Mouse (Mus musculus) cerebellum, adult 2 months (tissue): ENCODE results near the gene Suox. TPM values are rescaled to one million over a fixed set of nuclear protein-coding genes. Genes with fewer than 3 reads are reported as not detected.

Experiments used
- DNase-seq, 2 experiments: peaks; one replicate each; pipeline ENCODE4 v3.0.0; 2021
- H3K27ac ChIP-seq: fragments of 200-500 bp; 2 replicates; pipeline ENCODE4 v1.5.1; 2012; ENCODE audit warnings: low read length, control low read depth, inconsistent platforms; ENCODE audit not compliant: insufficient read depth
- H3K27me3 ChIP-seq: fragments of 200-500 bp; 2 replicates; pipeline ENCODE4 v1.6.1; 2012; ENCODE audit warnings: inconsistent platforms, mild to moderate bottlenecking, low read length, moderate library complexity; ENCODE audit not compliant: control insufficient read depth, insufficient read depth
- H3K4me1 ChIP-seq: fragments of 200-500 bp; 2 replicates; pipeline ENCODE4 v1.6.1; 2011; ENCODE audit warnings: low read length; ENCODE audit not compliant: control insufficient read depth, insufficient read depth
- H3K4me3 ChIP-seq: fragments of 200-500 bp; replicated peaks from 2 replicates; pipeline ENCODE3; 2011; ENCODE audit warnings: mild to moderate bottlenecking, low read depth, low read length, control low read depth; ENCODE audit not compliant: insufficient read depth
- CTCF ChIP-seq: fragments of 200-500 bp; IDR thresholded peaks from 2 replicates; pipeline ENCODE4 v1.5.1; 2011; ENCODE audit warnings: low read depth, mild to moderate bottlenecking, control low read depth, low read length, moderate library complexity, borderline replicate concordance; ENCODE audit not compliant: insufficient read depth
- POLR2A ChIP-seq: fragments of 200-500 bp; IDR thresholded peaks from 2 replicates; pipeline ENCODE4 v1.6.1; 2011; ENCODE audit warnings: low read length, control low read depth, borderline replicate concordance; ENCODE audit not compliant: insufficient read depth
- WGBS: fragments of 180-500 bp; shearing (Covaris S2); methylation state at CpG from one replicate; pipeline ENCODE4 v1.1.7; 2018; 5-methylcytosine and 5-hydroxymethylcytosine counted together
- polyA plus RNA-seq: library from polyadenylated mRNA; depleted of rRNA; stranded (reverse); fragments of >200 nt; gene quantifications from 2 replicates; pipeline ENCODE4 v1.2.3, GENCODE M21; 2012

The Suox gene
- polyA plus RNA-seq, 1 experiment, result 15.6 TPM

DNA sequence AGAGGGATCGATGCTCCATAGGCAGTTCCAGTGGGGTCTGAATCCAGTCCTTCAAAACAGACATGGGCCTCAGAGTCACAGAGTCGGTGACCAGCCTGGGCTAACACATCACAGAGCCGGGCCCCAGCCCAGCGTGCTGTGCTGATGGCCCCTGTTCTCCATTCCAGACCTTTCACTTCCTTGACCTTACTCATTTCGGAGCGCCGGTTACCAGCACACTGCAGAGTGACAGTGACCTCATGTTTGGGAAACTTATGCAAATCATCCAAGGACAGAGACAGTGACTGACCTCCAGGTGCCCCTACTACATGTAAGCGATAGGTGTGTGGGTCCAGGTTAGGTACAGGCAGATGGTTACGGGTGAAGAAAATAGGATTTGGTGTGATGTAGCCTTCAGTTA, 2.7 kb downstream of the Suox start:
- Histone ChIP-seq H3K27me3 (no peaks in the 10 kb centered on the region), H3K4me3 (no peak overlapping the region), H3K4me1 (peaks cover 2% of the 10 kb centered on the region; the same call in 1 of the 2 replicates), H3K27ac (no peak overlapping the region)
- TF ChIP-seq CTCF (no peak), POLR2A (no peak)
- no peak for DNase-seq
- WGBS, result 94% methylated on average over 9 of the region's 9 CpGs

DNA sequence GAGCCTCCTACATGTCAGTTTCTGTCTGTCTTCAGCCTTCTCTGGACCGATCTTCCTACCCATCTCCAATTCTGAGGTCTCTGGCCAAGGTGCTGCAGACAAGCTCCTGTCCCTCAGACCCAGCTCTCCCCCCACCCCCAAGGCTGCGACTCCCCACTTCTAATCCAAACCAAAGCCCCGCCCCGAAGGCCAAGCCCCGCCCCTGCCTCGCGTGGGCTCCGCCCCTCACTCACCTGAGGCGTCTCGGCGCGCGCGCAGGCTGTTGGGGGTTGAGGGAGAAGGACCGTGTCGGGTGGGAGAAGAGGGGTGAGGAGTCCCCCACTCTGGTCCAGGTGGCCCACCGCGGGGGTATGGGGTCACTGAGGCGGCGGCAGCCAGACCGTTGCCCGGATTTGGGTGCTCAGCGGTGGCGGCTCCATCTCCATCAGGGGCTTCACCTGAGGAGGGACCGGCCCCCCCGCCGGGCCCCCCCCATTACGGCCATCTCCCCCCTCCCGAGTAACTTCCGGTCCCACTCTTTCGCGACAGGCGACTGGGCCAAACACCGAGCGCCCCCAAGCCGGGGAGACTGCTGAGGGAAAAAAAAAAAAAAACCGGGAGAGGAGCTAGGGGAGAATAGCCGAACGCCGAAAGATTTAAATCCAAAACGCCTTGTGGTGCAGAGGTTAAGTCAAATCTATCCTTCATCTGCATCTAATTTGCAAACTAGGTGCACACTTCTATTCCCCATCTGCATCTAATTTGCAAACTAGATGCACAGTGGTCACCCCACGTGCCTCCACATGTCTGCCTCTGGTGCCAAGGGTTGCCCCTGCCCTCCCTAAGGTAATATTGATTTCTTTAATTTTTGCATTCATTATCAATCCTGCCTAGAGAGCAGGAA, 4.8 kb downstream of the Suox start:
- WGBS, result 1% methylated on average over 42 of the region's 42 CpGs
- Histone ChIP-seq H3K4me1 (peaks cover 2% of the 10 kb centered on the region; the same call in 1 of the 2 replicates), H3K27me3 (no peaks in the 10 kb centered on the region), H3K4me3 (peak overlapping the region; percentile 98), H3K27ac (peak overlapping the region; percentile 96)
- DNase-seq, result peak; percentile 83 to 90
- TF ChIP-seq POLR2A (peak; percentile 67; the same call in 1 of the 2 replicates), CTCF (no peak)

DNA sequence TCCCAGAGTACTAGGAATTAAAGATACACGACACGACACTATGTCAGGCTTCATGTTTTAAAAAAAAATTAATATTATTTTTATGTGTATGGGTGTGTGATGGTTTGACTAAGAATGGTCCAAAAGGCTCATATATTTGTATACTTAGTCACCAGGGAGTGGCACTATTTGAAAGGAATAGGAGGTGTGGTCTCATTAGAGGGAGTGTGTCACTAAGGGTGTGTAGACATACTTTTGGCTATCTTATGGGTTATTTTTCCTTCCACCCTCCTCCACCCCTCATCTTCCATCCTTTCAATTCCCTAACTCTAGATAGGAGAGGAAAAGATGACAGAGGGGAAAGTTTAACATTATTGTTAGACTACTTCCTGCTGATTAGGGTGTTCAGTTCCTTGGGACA, 8.1 kb downstream of the Suox start:
- H3K27ac ChIP-seq, result no peak overlapping the region
- no peak overlapping the region for H3K4me3 ChIP-seq
- TF ChIP-seq CTCF (no peak), POLR2A (no peak)
- H3K27me3 ChIP-seq, result no peaks in the 10 kb centered on the region
- 98% methylated on average over 2 of the region's 2 CpGs for WGBS
- peaks cover 2% of the 10 kb centered on the region; the same call in 1 of the 2 replicates for H3K4me1 ChIP-seq
- no peak for DNase-seq

DNA sequence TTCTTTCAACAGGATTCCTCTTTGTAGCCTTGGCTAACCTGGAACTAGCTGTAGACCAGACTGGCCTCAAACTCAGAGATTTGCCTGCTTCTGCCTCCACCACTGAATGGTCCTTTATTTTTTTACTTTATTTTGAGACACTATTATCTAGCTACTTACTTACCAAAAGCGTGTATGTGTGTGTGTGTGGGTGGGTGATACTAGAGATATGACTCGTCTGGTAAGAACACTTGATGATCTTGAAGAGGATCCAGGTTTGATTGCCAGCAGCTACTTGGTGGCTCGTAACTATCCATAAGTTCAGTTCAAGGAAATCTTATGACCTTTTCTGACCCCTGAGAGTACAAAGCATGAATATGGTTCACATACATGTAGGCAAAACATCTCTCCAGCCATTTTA, 8.6 kb downstream of the Suox start:
- Histone ChIP-seq H3K4me1 (peaks cover 2% of the 10 kb centered on the region; the same call in 1 of the 2 replicates), H3K27me3 (no peaks in the 10 kb centered on the region), H3K27ac (no peak overlapping the region), H3K4me3 (no peak overlapping the region)
- WGBS, result 87% methylated on average over 3 of the region's 3 CpGs
- no peak for TF ChIP-seq CTCF
- TF ChIP-seq POLR2A, result no peak
- DNase-seq, result no peak

DNA sequence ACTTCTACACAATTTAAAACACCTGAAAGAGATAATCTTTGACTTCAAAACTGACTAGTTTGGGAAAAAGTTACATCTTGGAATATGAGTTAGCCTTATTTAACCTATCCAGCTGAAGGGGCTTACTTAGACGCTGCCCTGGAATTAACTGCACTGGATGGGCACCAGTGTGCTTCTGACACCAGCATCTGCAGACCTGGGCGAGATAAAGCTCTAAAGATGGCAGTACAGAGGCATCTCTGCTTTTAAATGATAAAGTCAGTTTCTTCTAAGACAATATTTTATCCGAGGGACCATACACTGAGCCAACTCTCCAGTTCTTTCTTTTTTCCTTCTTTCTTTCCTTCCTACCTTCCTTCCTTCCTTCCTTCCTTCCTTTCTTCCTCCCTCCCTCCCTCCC, 9.1 kb downstream of the Suox start:
- Histone ChIP-seq H3K27me3 (no peaks in the 10 kb centered on the region), H3K27ac (no peak overlapping the region), H3K4me1 (peaks cover 2% of the 10 kb centered on the region; the same call in 1 of the 2 replicates), H3K4me3 (no peak overlapping the region)
- 75% methylated on average over 3 of the region's 3 CpGs for WGBS
- TF ChIP-seq POLR2A (no peak), CTCF (no peak)
- no peak for DNase-seq

DNA sequence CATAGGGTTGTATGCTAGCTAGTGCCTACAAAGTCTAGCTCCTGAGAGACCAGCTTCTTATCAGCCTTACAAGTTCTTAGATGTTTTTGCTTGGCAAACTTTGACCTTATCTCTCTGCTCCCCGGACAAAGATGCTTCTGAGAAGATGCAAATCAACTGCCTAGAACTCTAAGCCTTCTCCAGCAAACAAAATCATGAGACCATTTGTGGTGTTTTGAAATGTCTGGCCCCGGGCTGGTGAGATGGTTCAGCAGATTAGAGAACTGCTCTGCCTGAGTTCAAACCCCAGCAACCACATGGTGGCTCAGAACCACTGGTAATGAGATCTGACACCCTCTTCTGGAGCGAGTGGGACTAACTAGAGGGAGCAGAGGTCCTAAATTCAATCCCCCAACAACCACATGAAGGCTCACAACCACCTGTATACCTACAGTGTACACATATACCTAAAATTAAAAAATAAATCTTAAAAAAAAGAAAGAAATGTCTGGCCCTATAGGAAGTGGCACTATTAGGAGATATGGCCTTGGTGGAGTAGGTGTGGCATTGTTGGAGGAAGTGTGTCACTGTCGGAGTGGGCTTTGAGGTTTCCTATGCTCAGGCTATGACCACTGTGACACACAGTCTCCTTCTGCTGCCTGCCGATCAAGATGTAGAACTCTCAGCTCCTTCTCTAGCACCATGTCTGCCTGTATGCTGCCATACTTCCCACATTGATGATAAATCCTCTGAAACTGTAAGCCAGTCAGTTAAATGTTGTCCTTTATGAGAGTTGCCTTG, 10.2 kb downstream of the Suox start:
- no peak for TF ChIP-seq CTCF
- Histone ChIP-seq H3K27ac (no peak overlapping the region), H3K4me1 (no peaks in the 10 kb centered on the region; the same call in 1 of the 2 replicates), H3K27me3 (no peaks in the 10 kb centered on the region), H3K4me3 (no peak overlapping the region)
- no peak for DNase-seq
- 73% methylated on average over 5 of the region's 5 CpGs for WGBS

DNA sequence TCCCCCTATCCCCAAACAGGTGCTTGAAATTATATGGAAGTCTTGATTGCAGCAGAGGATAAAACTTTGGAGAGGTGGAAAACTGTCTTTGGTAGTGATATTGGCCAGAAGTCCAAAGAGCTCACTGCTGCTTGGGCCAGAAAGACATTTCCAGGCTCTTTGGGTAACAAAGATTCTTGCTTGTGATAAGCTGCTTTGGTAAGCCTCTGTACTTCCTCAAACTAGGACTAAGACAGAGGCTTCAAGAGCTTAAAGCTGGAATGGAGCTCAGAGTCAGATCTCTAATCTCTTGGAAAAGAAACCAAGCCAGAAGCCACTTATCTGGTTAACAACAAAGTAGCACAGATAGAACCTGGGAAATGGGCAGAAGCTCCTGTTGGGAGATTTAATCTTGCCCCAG, 11.4 kb downstream of the Suox start:
- H3K27me3 ChIP-seq, result no peaks in the 10 kb centered on the region
- no peaks in the 10 kb centered on the region for H3K4me1 ChIP-seq
- no peak for DNase-seq
- no peak overlapping the region for H3K4me3 ChIP-seq
- TF ChIP-seq POLR2A, result no peak
- no peak for TF ChIP-seq CTCF
- no peak overlapping the region for H3K27ac ChIP-seq

DNA sequence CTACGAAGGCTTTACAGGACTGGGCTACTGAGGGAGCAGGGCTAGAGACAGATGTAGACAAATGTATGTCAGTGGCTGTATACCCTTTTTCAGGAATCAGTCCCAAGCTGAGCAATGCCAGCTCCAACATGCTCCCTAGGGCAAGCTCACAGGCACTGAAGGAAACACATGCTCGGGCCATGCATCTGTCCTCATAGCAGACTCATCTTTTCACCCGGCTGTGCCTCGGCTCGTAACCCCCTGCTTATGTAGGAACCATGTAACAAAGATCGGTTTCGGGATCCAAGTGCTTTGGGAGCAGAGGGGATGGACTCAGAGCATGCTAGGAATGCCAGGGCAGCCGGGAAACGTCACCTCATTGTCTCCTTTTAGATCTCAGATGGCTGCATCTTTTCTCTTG, 14.4 kb downstream of the Suox start:
- no peak for DNase-seq
- WGBS, result 36% methylated on average over 9 of the region's 9 CpGs
- no peaks in the 10 kb centered on the region for H3K4me1 ChIP-seq
- TF ChIP-seq POLR2A (no peak), CTCF (no peak)
- no peak overlapping the region for H3K4me3 ChIP-seq
- no peak overlapping the region for H3K27ac ChIP-seq
- H3K27me3 ChIP-seq, result no peaks in the 10 kb centered on the region
